Mouse (Mus musculus) urinary bladder, postnatal 4 days (tissue): ENCODE results near the gene Cenpc1.

Source experiments
- DNase-seq, 2 experiments: peaks; one replicate each; pipeline ENCODE4 v3.0.0; 2021 to 2022; ENCODE audit warnings: low spot score in 2 of 2

The Cenpc1 gene

DNA sequence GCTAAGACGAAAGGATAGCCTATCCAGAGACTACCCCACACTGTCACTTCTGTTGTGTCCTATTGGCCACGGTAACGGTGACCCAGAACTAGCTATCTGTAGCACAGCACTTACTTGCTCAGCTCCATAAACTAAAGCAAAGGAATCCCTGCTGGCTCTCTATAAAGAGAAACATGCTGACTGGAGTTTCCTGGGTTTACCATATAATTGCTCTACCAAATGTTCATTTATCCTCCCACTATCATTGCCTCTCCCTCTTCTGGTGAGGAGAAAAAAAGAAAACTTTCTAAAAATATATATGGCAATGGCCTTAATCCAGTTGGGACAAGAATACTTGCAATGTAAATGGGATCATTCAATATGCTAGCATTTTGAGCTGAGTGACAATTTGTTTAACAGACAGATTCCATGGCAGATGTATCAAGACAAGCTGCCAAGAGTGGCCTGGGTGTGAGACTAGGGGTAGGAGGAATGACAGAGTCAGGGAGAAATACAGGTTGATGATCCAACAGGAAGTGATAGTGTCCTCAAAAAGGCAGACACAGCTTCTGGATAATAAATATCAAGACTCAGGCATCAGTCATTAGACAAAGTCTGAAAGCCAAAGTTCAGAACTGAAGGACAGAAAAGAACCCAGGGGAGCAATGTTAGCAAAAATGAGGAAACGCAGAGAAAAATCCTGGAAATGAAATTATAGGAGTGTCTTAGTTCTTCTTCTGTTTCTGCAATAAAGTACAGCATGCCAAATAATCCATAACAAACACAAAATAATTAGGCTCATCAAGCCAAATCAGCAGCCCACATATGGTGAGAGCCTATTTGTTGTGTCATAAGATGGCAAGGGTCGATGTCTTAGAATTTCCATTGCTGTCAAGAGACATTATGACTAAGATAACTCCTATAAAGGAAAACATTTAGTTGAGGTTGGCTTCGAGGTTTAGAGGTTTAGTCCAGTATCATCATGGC lies 68.6 kb downstream of the Cenpc1 start:
- DNase-seq = no peak

GRCm38 (mm10) chr5:85994551-85994950 lies 70.8 kb downstream of the Cenpc1 start:
- no peak for DNase-seq

DNA sequence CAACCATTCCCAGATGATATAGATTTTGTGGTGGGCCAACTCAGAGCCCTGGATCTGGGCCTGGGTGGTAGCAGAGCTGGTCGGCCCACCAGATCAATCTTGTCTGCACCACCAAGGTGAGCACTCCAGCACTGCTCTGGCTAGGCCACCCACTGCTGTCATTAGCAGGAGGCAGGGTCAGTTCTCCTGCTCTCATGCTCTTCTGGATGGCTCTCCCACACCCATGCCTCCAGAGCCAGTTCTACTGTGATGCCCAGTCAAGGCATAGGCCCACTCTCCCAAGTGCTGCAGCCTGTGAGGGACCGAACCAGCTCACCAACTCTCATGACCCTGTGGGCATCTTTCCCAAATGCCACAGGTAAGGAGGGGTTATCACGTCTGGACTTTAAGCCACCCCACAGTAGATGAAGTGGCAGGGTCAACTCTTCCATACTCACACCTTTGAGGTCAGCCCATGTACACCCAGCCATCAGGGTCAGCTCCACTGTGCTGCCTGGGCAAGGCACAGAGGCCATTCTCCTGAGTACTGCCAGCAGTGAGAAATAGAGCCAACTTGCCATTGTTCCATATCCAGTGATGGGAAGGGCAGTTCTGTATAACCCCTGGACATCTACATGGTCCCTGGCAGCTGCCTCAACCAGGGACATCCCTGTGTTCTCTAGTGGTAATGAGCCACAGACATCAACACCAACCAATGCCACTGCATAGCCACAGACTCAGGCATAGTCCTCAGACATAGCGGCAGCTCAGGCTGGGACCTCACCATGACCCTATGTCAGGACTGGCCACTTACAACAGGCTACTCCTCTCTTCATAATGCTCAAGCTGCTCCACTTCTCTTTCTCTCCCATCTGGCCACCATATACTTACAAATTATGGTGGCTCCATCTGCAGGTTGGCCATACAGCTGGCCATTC lies 72.3 kb downstream of the Cenpc1 start:
- no peak for DNase-seq

- no peak for DNase-seq
These were observed 73.3 kb downstream of the Cenpc1 start for GRCm38 (mm10) chr5:85992055-85992454.

GRCm38 (mm10) chr5:85987516-85987863 lies 77.9 kb downstream of the Cenpc1 start:
- DNase-seq = no peak

DNA sequence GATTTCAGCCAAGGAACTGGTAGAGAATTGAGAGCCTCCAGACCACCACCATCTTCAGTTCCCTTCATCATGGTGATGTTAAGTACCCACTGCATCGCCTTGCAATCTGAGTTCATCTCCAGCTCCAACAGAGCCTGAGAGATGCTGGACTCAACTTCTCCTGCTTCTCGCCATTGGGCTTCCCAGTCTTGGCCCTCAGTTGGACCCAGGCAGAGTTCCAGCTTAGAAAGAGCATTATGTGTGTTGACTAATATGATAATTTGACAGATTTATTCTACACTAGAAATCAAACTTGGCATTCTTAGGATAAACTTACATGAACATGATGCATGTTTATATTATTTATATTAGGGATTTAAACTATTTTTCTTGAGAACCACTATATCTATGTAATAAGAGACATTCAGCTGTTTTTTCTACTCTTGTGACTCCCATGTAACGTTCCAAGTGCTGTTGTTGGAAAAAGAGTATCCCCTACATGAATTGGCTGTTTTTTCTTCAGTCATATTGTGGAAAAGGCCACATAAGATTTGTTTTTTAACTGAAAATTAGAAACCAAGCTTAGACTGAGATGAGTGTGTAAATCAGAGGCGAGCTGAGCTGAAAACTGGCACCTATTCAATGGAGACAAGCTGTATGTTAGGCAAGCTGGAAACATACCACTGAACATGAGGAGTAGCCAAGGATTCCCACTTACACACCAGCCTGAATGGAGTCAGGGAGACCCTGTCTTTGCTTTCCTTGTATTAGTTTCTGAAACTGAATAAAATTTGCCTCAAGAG lies 78.5 kb downstream of the Cenpc1 start:
- DNase-seq = no peak

GRCm38 (mm10) chr5:85977646-85978426 lies 87.5 kb downstream of the Cenpc1 start:
- no peak for DNase-seq

DNA sequence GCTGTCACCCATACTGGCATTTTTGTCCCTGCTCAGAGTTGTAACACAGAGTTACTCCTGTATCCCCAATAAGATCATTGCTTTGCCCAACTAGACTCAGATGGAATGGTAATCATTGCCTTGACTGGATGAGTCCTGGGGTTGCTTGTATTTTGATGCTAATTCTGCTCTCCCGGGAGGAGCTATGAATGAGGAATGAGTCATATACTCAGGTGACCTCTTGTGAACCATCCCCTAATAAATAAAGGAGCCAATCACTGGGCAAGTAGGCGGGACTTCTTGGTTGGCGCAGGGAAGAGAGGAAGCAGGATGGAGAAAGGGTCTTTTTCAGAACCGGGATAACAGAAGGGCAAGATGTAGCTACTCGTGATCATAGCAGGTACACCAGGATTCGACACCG lies 102.6 kb downstream of the Cenpc1 start:
- no peak for DNase-seq
